Mouse (Mus musculus): Measurements from ENCODE around the gene Col4a1. TPM values are rescaled to one million over a fixed set of nuclear protein-coding genes. Genes with fewer than 3 reads are reported as not detected.

Col4a1 gene
- polyA plus RNA-seq, 1 experiment, result 0.24 TPM

DNA sequence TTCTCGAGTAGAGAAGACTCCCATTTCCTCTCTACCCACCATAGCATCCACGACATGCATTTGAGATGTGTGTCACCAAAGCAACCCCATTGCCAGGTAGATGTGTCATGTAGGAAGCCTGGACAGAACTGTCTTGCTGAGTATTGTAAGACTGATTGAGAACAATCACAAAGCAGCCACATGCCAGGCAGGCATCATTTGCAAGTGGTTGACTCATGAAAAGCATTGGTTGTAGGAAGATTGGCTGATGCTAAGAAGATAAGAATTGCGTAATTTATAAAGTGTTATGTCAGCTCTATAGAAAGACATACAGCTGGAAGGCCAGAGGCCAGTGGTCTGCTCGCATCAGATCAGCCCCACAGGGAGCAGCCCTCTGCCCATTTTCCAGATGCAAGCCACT lies 22.6 kb upstream of the Col4a1 start:
- no peaks in the 10 kb centered on the region for H3K4me1 ChIP-seq (ENCODE audit: control insufficient read depth)
- no peaks in the 10 kb centered on the region for H3K9me3 ChIP-seq (ENCODE audit: control insufficient read depth, low read length)
- no peak for TF ChIP-seq TAL1 (IDR thresholded peaks at IDR 0.05; ENCODE audit: low read length)
- no peak for TF ChIP-seq GATA1 (IDR thresholded peaks at IDR 0.05; ENCODE audit: low read length)
- no peaks in the 10 kb centered on the region for H3K36me3 ChIP-seq (ENCODE audit: control insufficient read depth)
- no peak overlapping the region for H3K4me3 ChIP-seq (replicated peaks)
- no peaks in the 10 kb centered on the region for H3K27me3 ChIP-seq (ENCODE audit: control insufficient read depth)

DNA sequence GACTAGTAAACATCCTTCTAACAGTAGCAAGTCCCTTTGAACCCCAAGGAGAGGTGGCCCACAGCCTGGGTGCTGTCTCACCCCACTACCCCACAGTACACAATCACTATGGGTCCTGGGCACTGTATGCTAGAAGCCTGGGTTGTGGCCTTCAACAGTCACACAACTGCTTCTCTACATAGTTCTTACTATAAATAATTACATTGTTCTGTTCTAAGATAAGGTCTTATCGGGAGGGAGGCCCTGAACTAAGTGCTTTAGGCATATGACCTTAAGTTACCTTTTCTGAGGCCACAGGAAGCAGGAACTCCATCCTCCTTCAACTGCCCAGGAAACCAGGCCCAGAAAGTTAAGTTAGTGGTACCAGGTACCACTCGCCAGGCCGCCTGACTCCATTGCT lies 21.9 kb upstream of the Col4a1 start:
- Histone ChIP-seq H3K4me3 (replicated peaks) (no peak overlapping the region), H3K4me1 (ENCODE audit: control insufficient read depth) (no peaks in the 10 kb centered on the region), H3K27me3 (ENCODE audit: control insufficient read depth) (no peaks in the 10 kb centered on the region), H3K36me3 (ENCODE audit: control insufficient read depth) (no peaks in the 10 kb centered on the region), H3K9me3 (ENCODE audit: control insufficient read depth, low read length) (no peaks in the 10 kb centered on the region)
- TF ChIP-seq GATA1 (IDR thresholded peaks at IDR 0.05; ENCODE audit: low read length) (no peak), TAL1 (IDR thresholded peaks at IDR 0.05; ENCODE audit: low read length) (no peak)

DNA sequence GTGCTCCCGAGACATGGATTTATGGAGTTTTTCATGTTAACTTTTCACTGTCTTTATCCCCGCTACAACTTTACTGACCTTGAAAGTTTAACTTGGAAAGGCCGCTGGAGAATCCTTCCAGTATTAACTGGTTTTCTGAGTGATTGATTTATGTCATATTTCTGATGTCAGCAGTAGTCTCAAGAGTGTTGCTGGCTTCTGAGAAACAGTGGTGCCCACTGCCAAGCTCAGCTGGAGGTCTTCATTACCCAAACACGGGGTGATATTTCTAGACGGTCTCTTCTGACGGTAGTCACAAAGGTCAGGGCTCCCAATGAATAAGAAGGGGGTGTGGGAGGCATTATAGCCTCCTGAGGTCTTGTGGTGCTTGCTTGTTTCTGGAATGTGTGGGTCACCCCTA lies 21.1 kb upstream of the Col4a1 start:
- no peak for TF ChIP-seq TAL1 (IDR thresholded peaks at IDR 0.05; ENCODE audit: low read length)
- no peak for TF ChIP-seq GATA1 (IDR thresholded peaks at IDR 0.05; ENCODE audit: low read length)
- no peaks in the 10 kb centered on the region for H3K27me3 ChIP-seq (ENCODE audit: control insufficient read depth)
- H3K4me1 ChIP-seq (ENCODE audit: control insufficient read depth), result no peaks in the 10 kb centered on the region
- H3K4me3 ChIP-seq (replicated peaks), result no peak overlapping the region
- no peaks in the 10 kb centered on the region for H3K36me3 ChIP-seq (ENCODE audit: control insufficient read depth)
- H3K9me3 ChIP-seq (ENCODE audit: control insufficient read depth, low read length), result no peaks in the 10 kb centered on the region

DNA sequence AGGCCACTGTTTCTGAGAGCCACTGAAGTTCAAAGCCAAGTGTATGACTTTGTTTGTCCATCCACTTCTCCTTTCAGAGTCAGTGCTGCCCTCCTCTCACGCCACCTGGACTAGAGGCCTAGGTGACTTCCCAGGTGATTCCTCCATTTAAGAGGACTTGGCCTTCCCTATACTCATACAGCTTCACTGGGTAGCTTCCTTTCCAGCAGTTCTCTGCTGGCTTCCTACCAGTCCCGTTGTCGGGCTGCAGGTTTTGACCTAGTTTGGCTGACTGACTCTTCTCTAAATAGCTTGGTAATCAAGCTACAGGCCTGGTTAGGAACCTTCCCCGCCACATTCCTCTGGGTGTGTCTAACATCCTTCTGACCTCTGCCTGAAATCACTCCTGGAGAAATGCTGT lies 18.9 kb upstream of the Col4a1 start:
- Histone ChIP-seq H3K27me3 (ENCODE audit: control insufficient read depth) (no peaks in the 10 kb centered on the region), H3K4me3 (replicated peaks) (no peak overlapping the region), H3K9me3 (ENCODE audit: control insufficient read depth, low read length) (no peaks in the 10 kb centered on the region), H3K4me1 (ENCODE audit: control insufficient read depth) (no peaks in the 10 kb centered on the region), H3K36me3 (ENCODE audit: control insufficient read depth) (no peaks in the 10 kb centered on the region)
- TF ChIP-seq GATA1 (IDR thresholded peaks at IDR 0.05; ENCODE audit: low read length) (no peak), TAL1 (IDR thresholded peaks at IDR 0.05; ENCODE audit: low read length) (no peak)

DNA sequence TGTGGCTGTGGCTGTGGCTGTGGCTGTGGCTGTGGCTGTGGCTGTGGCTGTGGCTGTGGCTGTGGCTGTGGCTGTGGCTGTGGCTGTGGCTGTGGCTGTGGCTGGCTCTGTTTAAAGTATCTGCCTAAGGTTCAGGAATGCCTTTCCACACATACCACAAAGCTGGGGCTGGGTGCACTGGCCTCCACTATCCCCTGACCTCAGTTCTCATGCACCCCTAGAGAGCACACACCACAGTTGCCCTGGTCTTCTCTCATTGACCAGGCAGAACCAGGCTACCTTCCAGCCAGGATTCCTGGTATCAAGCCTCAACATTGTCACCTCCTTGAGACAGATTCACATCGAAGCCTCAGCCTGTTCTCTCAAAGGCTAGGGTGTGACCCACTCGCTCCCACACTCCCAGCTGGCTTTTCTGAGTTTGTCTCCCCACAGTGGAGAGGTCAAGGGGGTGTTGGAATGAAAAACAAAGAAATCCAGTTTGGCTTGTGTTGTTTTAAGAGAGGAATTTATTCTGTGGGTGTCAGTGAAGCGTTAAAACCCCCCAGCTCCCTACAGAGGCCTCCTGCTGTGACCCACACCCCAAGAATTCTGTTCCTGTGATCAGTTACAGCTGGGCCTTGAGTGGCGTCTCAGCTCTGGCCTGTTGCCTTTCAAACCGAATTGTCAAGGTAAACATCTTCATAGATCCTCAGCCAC lies 15.2 kb upstream of the Col4a1 start:
- Histone ChIP-seq H3K4me1 (ENCODE audit: control insufficient read depth) (no peaks in the 10 kb centered on the region), H3K9me3 (ENCODE audit: control insufficient read depth, low read length) (no peaks in the 10 kb centered on the region), H3K4me3 (replicated peaks) (no peak overlapping the region), H3K36me3 (ENCODE audit: control insufficient read depth) (no peaks in the 10 kb centered on the region), H3K27me3 (ENCODE audit: control insufficient read depth) (no peaks in the 10 kb centered on the region)
- TF ChIP-seq TAL1 (IDR thresholded peaks at IDR 0.05; ENCODE audit: low read length), result no peak
- no peak for TF ChIP-seq GATA1 (IDR thresholded peaks at IDR 0.05; ENCODE audit: low read length)

DNA sequence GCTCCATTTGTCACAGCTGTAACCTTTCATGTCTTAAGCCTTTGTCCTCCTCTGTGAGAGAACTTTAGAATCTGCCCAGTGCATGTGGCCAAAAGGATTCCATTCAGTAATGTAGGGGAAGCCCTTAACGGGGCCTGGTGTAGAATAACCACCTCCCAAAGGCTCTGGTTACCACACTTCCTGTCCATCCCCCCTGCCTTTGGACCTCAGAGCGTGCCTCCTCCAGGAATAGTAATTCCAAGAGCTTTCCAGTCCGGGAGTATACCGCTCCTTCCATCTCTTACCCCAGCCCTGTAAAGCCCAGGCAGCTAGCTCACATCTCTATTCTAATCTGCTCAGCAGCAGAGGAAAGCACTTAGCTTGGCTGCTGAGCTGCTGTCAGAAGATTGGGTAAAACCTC lies 14.7 kb upstream of the Col4a1 start:
- no peak for TF ChIP-seq TAL1 (IDR thresholded peaks at IDR 0.05; ENCODE audit: low read length)
- no peak for TF ChIP-seq GATA1 (IDR thresholded peaks at IDR 0.05; ENCODE audit: low read length)
- H3K9me3 ChIP-seq (ENCODE audit: control insufficient read depth, low read length), result no peaks in the 10 kb centered on the region
- no peak overlapping the region for H3K4me3 ChIP-seq (replicated peaks)
- no peaks in the 10 kb centered on the region for H3K27me3 ChIP-seq (ENCODE audit: control insufficient read depth)
- H3K36me3 ChIP-seq (ENCODE audit: control insufficient read depth), result no peaks in the 10 kb centered on the region
- H3K4me1 ChIP-seq (ENCODE audit: control insufficient read depth), result no peaks in the 10 kb centered on the region

DNA sequence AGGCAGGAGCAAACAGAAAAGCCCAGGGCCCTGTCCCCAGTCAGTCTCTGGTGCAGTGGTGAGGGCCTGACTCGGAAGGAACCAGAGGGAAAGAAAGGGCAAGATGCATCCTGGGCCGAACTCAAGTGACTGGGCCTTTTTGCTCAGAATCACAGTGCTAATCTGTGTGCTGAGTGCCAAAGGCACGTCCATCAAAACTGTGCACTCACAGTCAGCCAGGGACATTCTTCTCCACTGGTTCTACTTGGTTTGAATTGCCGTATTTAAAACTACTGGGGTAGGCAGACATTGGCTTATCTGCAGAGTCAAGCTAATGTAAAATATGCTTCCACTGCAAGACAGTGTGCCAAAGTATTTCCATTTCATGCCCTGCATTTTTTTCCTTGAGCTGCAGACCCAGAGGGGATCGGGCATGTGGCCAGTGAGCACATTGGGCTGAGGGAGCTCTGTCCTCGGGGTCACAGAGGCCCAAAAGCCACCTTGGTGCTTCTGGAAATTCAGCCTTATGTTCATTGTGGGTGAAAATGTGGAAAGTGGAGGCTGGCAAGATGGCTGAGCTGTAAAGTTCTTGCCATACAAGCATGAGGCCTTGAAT lies 12.3 kb upstream of the Col4a1 start:
- Histone ChIP-seq H3K9me3 (ENCODE audit: control insufficient read depth, low read length) (no peaks in the 10 kb centered on the region), H3K4me1 (ENCODE audit: control insufficient read depth) (no peaks in the 10 kb centered on the region), H3K27me3 (ENCODE audit: control insufficient read depth) (no peaks in the 10 kb centered on the region), H3K4me3 (replicated peaks) (no peak overlapping the region), H3K36me3 (ENCODE audit: control insufficient read depth) (no peaks in the 10 kb centered on the region)
- TF ChIP-seq TAL1 (IDR thresholded peaks at IDR 0.05; ENCODE audit: low read length) (no peak), GATA1 (IDR thresholded peaks at IDR 0.05; ENCODE audit: low read length) (no peak)

DNA sequence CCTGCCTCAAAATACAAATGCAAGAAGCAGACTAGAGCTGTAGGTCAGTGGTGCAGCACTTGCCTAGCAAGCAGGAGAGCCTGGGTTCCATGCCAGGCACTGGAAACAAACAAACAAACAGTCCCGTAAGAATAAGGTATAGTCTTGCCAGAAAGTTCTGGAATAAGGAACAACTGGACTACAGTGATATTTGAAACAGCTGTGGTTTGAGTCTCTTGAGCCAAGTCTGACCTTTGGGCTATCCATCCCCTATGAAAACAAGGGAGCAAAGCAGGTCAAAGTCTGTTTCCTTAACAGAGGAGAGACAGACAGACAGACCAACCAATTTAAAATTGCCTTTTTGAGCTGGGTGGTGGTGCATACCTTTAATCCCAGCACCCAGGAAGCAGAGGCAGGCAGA lies 11.1 kb upstream of the Col4a1 start:
- Histone ChIP-seq H3K27me3 (ENCODE audit: control insufficient read depth) (no peaks in the 10 kb centered on the region), H3K4me1 (ENCODE audit: control insufficient read depth) (no peaks in the 10 kb centered on the region), H3K9me3 (ENCODE audit: control insufficient read depth, low read length) (no peaks in the 10 kb centered on the region), H3K36me3 (ENCODE audit: control insufficient read depth) (no peaks in the 10 kb centered on the region), H3K4me3 (replicated peaks) (no peak overlapping the region)
- TF ChIP-seq GATA1 (IDR thresholded peaks at IDR 0.05; ENCODE audit: low read length) (no peak), TAL1 (IDR thresholded peaks at IDR 0.05; ENCODE audit: low read length) (no peak)

DNA sequence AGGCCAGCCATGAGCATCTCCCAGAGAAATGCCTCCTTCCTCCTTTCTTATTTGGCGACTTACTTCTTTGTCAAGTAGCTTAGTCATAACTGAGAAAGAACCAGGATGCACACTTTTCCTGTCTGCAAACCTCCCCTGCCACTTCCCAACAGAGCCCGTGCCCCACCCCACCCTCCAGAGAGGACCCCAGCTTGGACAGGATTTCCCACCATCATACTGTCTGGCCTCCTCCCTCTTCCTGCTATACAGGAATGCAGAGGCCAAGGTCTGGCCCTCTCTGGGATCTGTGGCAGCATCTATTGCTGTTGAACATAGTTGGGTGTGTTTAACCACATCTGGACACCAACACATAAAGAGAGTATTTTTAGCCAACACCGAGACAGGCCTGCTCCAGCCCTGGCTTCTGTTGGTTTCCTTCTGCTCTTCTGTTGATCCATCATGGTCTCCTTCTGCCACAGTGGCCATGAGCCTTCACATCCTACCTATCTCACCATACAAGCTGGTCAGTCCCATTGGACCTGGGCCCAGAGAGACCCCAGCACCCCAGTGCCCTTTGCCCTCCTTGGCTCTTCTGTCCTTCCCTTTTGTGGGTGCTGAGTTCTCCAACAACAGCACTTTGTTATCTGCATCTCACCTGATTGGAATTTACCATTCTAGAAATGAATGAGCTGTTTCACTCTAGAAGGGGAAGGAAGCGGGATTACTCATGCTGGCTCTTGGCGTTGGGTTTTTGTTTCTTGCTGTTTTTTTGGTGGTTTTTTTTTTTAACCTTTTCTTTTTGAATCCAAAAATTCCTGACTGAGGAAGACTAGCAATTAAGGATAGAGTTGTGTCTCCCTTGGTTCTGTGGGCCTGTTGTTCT lies 10.3 kb upstream of the Col4a1 start:
- Histone ChIP-seq H3K9me3 (ENCODE audit: control insufficient read depth, low read length) (no peaks in the 10 kb centered on the region), H3K27me3 (ENCODE audit: control insufficient read depth) (no peaks in the 10 kb centered on the region), H3K4me3 (replicated peaks) (no peak overlapping the region), H3K4me1 (ENCODE audit: control insufficient read depth) (no peaks in the 10 kb centered on the region), H3K36me3 (ENCODE audit: control insufficient read depth) (no peaks in the 10 kb centered on the region)
- TF ChIP-seq TAL1 (IDR thresholded peaks at IDR 0.05; ENCODE audit: low read length), result no peak
- TF ChIP-seq GATA1 (IDR thresholded peaks at IDR 0.05; ENCODE audit: low read length), result no peak

Measured in erythroblast, embryonic 14.5 days (primary cell).